9 mouse cellular contexts compared by ENCODE assay signal in the genomic region with DNA sequence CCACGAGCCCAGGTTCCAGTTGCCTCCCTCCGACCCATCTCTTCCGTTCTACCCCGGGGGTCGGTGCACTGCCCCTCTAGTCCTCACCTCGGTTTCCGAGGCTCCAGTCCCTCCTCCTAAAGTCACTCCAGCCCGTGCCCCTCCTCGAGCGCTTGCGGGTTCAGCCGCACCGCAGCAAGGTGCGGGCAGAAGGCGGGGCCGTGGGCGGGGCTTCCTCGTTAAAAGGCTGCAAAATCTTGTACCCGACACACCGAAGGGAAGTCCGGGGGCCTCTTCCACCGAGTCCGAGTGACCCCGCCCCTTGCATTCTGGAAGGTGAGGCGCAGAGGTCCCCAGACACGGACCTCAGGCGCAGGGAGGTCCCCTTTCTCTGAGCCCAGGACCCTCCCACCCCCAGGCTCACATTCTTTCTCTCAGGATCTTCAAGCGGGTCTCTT. TPM values are rescaled to one million over a fixed set of nuclear protein-coding genes. Genes with fewer than 3 reads are reported as not detected.
DNase-seq lines count a peak whose midpoint lies in the region; ATAC-seq and TF ChIP-seq lines count a peak whose summit lies in the region.
"Had no signal": no experiment of that assay in that cellular context is flagged by ENCODE, and none has a peak within 500 bp of the region (broad histone marks: within the 10 kb centered on the region; RNA-seq: fewer than 3 reads in every experiment).

A gene (plus strand): TSS at position 245 of the 437 bp plus-strand sequence.

- peak within 1 kb of the TSS; percentile 51 for H3K4me3 ChIP-seq in forebrain, postnatal 0 days (ENCODE audit: low read depth, low read length)
- H3K4me3 ChIP-seq in intestine, embryonic 14.5 days (ENCODE audit: low read depth, low read length), result peak within 1 kb of the TSS; percentile 39
- H3K4me3 ChIP-seq in liver, embryonic 13.5 days (replicated peaks), result peak within 1 kb of the TSS; percentile 51
- H3K4me3 ChIP-seq: erythroblast, embryonic 14.5 days had no signal

- peak; percentile 61 for ATAC-seq in forebrain, postnatal 0 days
- peak; percentile 77 for ATAC-seq in intestine, embryonic 14.5 days (replicated peaks; ENCODE audit: low FRiP score, low TSS enrichment, low read depth)
- ATAC-seq in liver, embryonic 13.5 days (ENCODE audit: low read depth), result no peak

- H3K36me3 ChIP-seq in forebrain, postnatal 0 days (ENCODE audit: insufficient read depth), result no peaks in the 10 kb centered on the region
- H3K36me3 ChIP-seq in intestine, embryonic 14.5 days (ENCODE audit: control insufficient read depth, insufficient read depth, low read length), result no peaks in the 10 kb centered on the region
- no peaks in the 10 kb centered on the region for H3K36me3 ChIP-seq in liver, embryonic 13.5 days

- H3K9ac ChIP-seq in forebrain, postnatal 0 days, result peak within 1 kb of the TSS; percentile 48
- H3K9ac ChIP-seq in intestine, embryonic 14.5 days (ENCODE audit: low read length), result peak within 1 kb of the TSS; percentile 22
- no peak within 1 kb of the TSS for H3K9ac ChIP-seq in liver, embryonic 13.5 days

- no peak for TF ChIP-seq CTCF in forebrain, postnatal 0 days (IDR thresholded peaks at IDR 0.05; ENCODE audit: low read depth)

- H3K4me2 ChIP-seq in forebrain, postnatal 0 days (ENCODE audit: low read depth), result peak within 1 kb of the TSS; percentile 62
- H3K4me2 ChIP-seq in intestine, embryonic 14.5 days (ENCODE audit: low read length), result peak within 1 kb of the TSS; percentile 55
- peak within 1 kb of the TSS; percentile 63 for H3K4me2 ChIP-seq in liver, embryonic 13.5 days

- DNase-seq in CD4-positive helper T cell, adult 2 months (ENCODE audit: low read depth, low spot score), result peak; percentile 82
- peak; percentile 53 for DNase-seq in NIH3T3 (ENCODE audit: low read depth)
- no peak for DNase-seq in forebrain, postnatal 0 days
- peak; percentile 71 for DNase-seq in intestine, embryonic 14.5 days (ENCODE audit: low spot score)
- no peak for DNase-seq in liver, embryonic 13.5 days
- peak; percentile 65 for DNase-seq in naive thymus-derived CD4-positive, alpha-beta T cell, adult 2 months (ENCODE audit: low read depth)
- DNase-seq in left cerebral cortex, adult 8-10 months (ENCODE audit: low spot score in 2 of 2), result no peak
- no peak for DNase-seq in gastrocnemius, postnatal 4 days (ENCODE audit: low spot score in 2 of 2)

- no peaks in the 10 kb centered on the region; the same call in 1 of the 2 replicates for H3K27me3 ChIP-seq in forebrain, postnatal 0 days (ENCODE audit: insufficient read depth, low read length)
- H3K27me3 ChIP-seq in intestine, embryonic 14.5 days (replicated peaks; ENCODE audit: control insufficient read depth, insufficient read depth, low read length), result 0 out of 2 replicates have a peak, but pooled peaks cover 5% of the 10 kb centered on the region
- peaks cover 31% of the 10 kb centered on the region for H3K27me3 ChIP-seq in liver, embryonic 13.5 days

- WGBS in forebrain, postnatal 0 days, result under 1% methylated on average over 28 of the region's 28 CpGs
- WGBS in intestine, embryonic 14.5 days, result under 1% methylated on average over 28 of the region's 28 CpGs
- under 1% methylated on average over 28 of the region's 28 CpGs for WGBS in liver, embryonic 13.5 days (ENCODE audit: insufficient replicate concordance)

- no peaks in the 10 kb centered on the region for H3K9me3 ChIP-seq in forebrain, postnatal 0 days (ENCODE audit: low read length)
- H3K9me3 ChIP-seq in intestine, embryonic 14.5 days (ENCODE audit: control insufficient read depth, low read length), result no peaks in the 10 kb centered on the region
- H3K9me3 ChIP-seq in liver, embryonic 13.5 days (replicated peaks), result no peaks in the 10 kb centered on the region

- 0 out of 2 replicates have a peak within 1 kb of the TSS, but pooled peaks have one; percentile 35 for H3K27ac ChIP-seq in forebrain, postnatal 0 days (ENCODE audit: low read depth, low read length)
- no peak within 1 kb of the TSS for H3K27ac ChIP-seq in intestine, embryonic 14.5 days (ENCODE audit: low read depth)
- H3K27ac ChIP-seq in liver, embryonic 13.5 days, result no peak within 1 kb of the TSS

- no peaks in the 10 kb centered on the region for H3K4me1 ChIP-seq in forebrain, postnatal 0 days (ENCODE audit: insufficient read depth)
- H3K4me1 ChIP-seq in intestine, embryonic 14.5 days (replicated peaks; ENCODE audit: control insufficient read depth, insufficient read depth, low read length), result 0 out of 2 replicates have a peak, but pooled peaks cover 8% of the 10 kb centered on the region
- H3K4me1 ChIP-seq in liver, embryonic 13.5 days (replicated peaks), result peaks cover 13% of the 10 kb centered on the region

RNA-seq across cellular contexts. Expression of the gene that starts here (rescaled TPM):
- total RNA-seq in forebrain, postnatal 0 days (2014; rRNA removed), result 8.4 and 13.4 TPM in 2 replicates
- polyA plus RNA-seq in forebrain, postnatal 0 days (2015; fragmentation: Nextera tagmentation; extraction: Ambion mirVana), result 10.4 TPM in 2 replicates
- 26.7 and 29.9 TPM in 2 replicates for polyA plus RNA-seq in intestine, embryonic 14.5 days (2014; fragmentation: Nextera tagmentation; extraction: Ambion mirVana)
- 9.3 and 11.1 TPM in 2 replicates for polyA plus RNA-seq in liver, embryonic 13.5 days (2015; fragmentation: Nextera tagmentation; extraction: Ambion mirVana)
- total RNA-seq in left cerebral cortex, adult 8-10 months (2022), result 1 to 10 TPM; 5.2 to 7.4 (median 6.5) TPM
- 1 to 10 TPM; 2.5 to 3.5 TPM for total RNA-seq in gastrocnemius, postnatal 4 days (2021)

Comparison
In these comparisons a context has a peak if more than half of its experiments do, and no peak if none do; other contexts are left out.
1. DNase-seq: peak in CD4-positive helper T cell, adult 2 months (single experiment), NIH3T3 (single experiment), intestine, embryonic 14.5 days (single experiment) and naive thymus-derived CD4-positive, alpha-beta T cell, adult 2 months (single experiment); none in forebrain, postnatal 0 days (single experiment), liver, embryonic 13.5 days (single experiment), left cerebral cortex, adult 8-10 months (0 of 2) and gastrocnemius, postnatal 4 days (0 of 2).
2. Peak in every context shown above with its lines, with median percentiles within 50 percentile points of each other: H3K4me2 ChIP-seq and H3K4me3 ChIP-seq.